Mouse (Mus musculus) liver, embryonic 14.5 days (tissue): ENCODE data around the gene Adh7. TPM values are rescaled to one million over a fixed set of nuclear protein-coding genes. Genes with fewer than 3 reads are reported as not detected.

Experiments used
- ATAC-seq: fragments of 200-750 bp; cut with Nextera tagmentation; 2 replicates; pipeline ENCODE4 v1.8.0; 2017; ENCODE audit warnings: moderate number of reproducible peaks, mild to moderate bottlenecking, moderate library complexity; ENCODE audit not compliant: insufficient read depth
- DNase-seq, 3 experiments: peaks; one replicate each; pipeline ENCODE4 v3.0.0-alpha.2; 2012 to 2013; ENCODE audit warnings: low read depth in 3 of 3, low spot score in 3 of 3
- H3K27ac ChIP-seq: fragments of 300-500 bp; sonication (generic); 2 replicates; pipeline ENCODE4 v1.5.1; 2014; ENCODE audit warnings: moderate library complexity, mild to moderate bottlenecking, control low read depth, inconsistent platforms
- H3K27me3 ChIP-seq: fragments of 300-500 bp; sonication (generic); 2 replicates; pipeline ENCODE4 v1.6.1; 2014; ENCODE audit warnings: mild to moderate bottlenecking, low read length, moderate library complexity; ENCODE audit not compliant: control insufficient read depth, insufficient read depth
- H3K36me3 ChIP-seq: fragments of 300-500 bp; sonication (generic); replicated peaks from 2 replicates; pipeline ENCODE4 v1.6.1; 2014; ENCODE audit warnings: low read depth; ENCODE audit not compliant: control insufficient read depth, insufficient read depth
- H3K4me1 ChIP-seq, 2 experiments: fragments of 200-500 bp in 1 of 2; fragments of 300-500 bp in 1 of 2; sonication (generic) in 1 of 2; replicated peaks; 2 replicates each; pipeline ENCODE4 v1.6.1; 2012 to 2014; ENCODE audit warnings: antibody characterized with exemption in 1 of 2, inconsistent platforms in 1 of 2, low read length in 1 of 2; ENCODE audit not compliant: control insufficient read depth in 2 of 2, insufficient read depth in 2 of 2
- H3K4me2 ChIP-seq: fragments of 300-500 bp; sonication (generic); 2 replicates; pipeline ENCODE4 v1.6.1; 2014; ENCODE audit warnings: low read depth, mild to moderate bottlenecking, control low read depth, moderate library complexity
- H3K4me3 ChIP-seq, 2 experiments: fragments of 200-500 bp in 1 of 2; fragments of 300-500 bp in 1 of 2; sonication (generic) in 1 of 2; 2 replicates each; pipeline ENCODE4 v1.5.1; 2012 to 2014; ENCODE audit warnings: low read depth in 2 of 2, low read length in 2 of 2, mild to moderate bottlenecking in 2 of 2, control low read depth in 1 of 2, inconsistent platforms in 1 of 2, moderate library complexity in 1 of 2; ENCODE audit not compliant: insufficient read depth in 1 of 2
- H3K9ac ChIP-seq: fragments of 300-500 bp; sonication (generic); replicated peaks from 2 replicates; pipeline ENCODE4 v1.6.1; 2014; ENCODE audit warnings: mild to moderate bottlenecking, control low read depth, moderate library complexity
- H3K9me3 ChIP-seq: fragments of 300-500 bp; sonication (generic); 2 replicates; pipeline ENCODE4 v1.6.1; 2016; ENCODE audit warnings: low read length, mixed read lengths; ENCODE audit not compliant: control insufficient read depth
- CTCF ChIP-seq: IDR thresholded peaks from 2 replicates; pipeline ENCODE4 v1.5.1; 2016; ENCODE audit warnings: antibody characterized with exemption, low read depth, control low read depth
- EP300 ChIP-seq: IDR thresholded peaks from 2 replicates; pipeline ENCODE4 v1.6.1; 2016; ENCODE audit warnings: antibody characterized with exemption, low read depth
- WGBS: fragments of 180-500 bp; shearing (Covaris S2); extraction: QIAGEN DNeasy Blood & Tissue Kit; methylation state at CpG from one replicate; pipeline ENCODE4 v1.1.7; 2014; ENCODE audit not compliant: insufficient replicate concordance; 5-methylcytosine and 5-hydroxymethylcytosine counted together
- polyA plus RNA-seq, 2 experiments: library from polyadenylated mRNA; depleted of rRNA in 1 of 2; stranded (reverse) in 1 of 2; unstranded in 1 of 2; fragments of >200 nt; fragmentation: Nextera tagmentation in 1 of 2; extraction: Ambion mirVana in 1 of 2; gene quantifications; 2 replicates each; pipeline versions ENCODE4 v1.2.1 to v1.2.3; 2012 to 2014

Gene Adh7
- polyA plus RNA-seq, 2 experiments: 0.07 to 0.42 TPM

- no peaks in the 10 kb centered on the region for H3K27me3 ChIP-seq
- H3K9me3 ChIP-seq: no peaks in the 10 kb centered on the region
- no peak overlapping the region for H3K4me2 ChIP-seq
- H3K4me1 ChIP-seq: peaks cover 0 to 4% of the 10 kb centered on the region in 2 experiments; a peak in 2 of 4 replicates
- ATAC-seq: no peak
- no peak overlapping the region for H3K27ac ChIP-seq
- TF ChIP-seq EP300 (no peak), CTCF (no peak)
- no peak for DNase-seq
- no peaks in the 10 kb centered on the region for H3K36me3 ChIP-seq
- WGBS: 25% methylated on average over 6 of the region's 6 CpGs
- H3K9ac ChIP-seq: no peak overlapping the region
- H3K4me3 ChIP-seq: no peak overlapping the region
These were observed 23.8 kb downstream of the Adh7 start for GRCm38 (mm10) chr3:138241371-138241770.

GRCm38 (mm10) chr3:138242021-138242726 is 24.6 kb downstream of the Adh7 start:
- H3K9me3 ChIP-seq: no peaks in the 10 kb centered on the region
- DNase-seq: no peak
- ATAC-seq: no peak
- no peak overlapping the region for H3K4me2 ChIP-seq
- H3K36me3 ChIP-seq: no peaks in the 10 kb centered on the region
- H3K4me1 ChIP-seq: peaks cover 0 to 4% of the 10 kb centered on the region in 2 experiments; a peak in 2 of 4 replicates
- TF ChIP-seq EP300 (no peak), CTCF (no peak)
- H3K4me3 ChIP-seq: no peak overlapping the region
- 67% methylated on average over 14 of the region's 14 CpGs for WGBS
- no peak overlapping the region for H3K27ac ChIP-seq
- H3K27me3 ChIP-seq: no peaks in the 10 kb centered on the region
- no peak overlapping the region for H3K9ac ChIP-seq

- H3K9ac ChIP-seq: no peak overlapping the region
- H3K36me3 ChIP-seq: no peaks in the 10 kb centered on the region
- H3K9me3 ChIP-seq: no peaks in the 10 kb centered on the region
- whole genome bisulfite sequencing: 65% methylated on average over 6 of the region's 6 CpGs
- H3K4me1 ChIP-seq: peaks cover 0 to 4% of the 10 kb centered on the region in 2 experiments; a peak in 2 of 4 replicates
- no peak for ATAC-seq
- DNase-seq: no peak
- no peaks in the 10 kb centered on the region for H3K27me3 ChIP-seq
- TF ChIP-seq CTCF (no peak), EP300 (no peak)
- no peak overlapping the region for H3K27ac ChIP-seq
- H3K4me2 ChIP-seq: no peak overlapping the region
- H3K4me3 ChIP-seq: no peak overlapping the region
These were observed 25.4 kb downstream of the Adh7 start for GRCm38 (mm10) chr3:138242933-138243332.

DNA sequence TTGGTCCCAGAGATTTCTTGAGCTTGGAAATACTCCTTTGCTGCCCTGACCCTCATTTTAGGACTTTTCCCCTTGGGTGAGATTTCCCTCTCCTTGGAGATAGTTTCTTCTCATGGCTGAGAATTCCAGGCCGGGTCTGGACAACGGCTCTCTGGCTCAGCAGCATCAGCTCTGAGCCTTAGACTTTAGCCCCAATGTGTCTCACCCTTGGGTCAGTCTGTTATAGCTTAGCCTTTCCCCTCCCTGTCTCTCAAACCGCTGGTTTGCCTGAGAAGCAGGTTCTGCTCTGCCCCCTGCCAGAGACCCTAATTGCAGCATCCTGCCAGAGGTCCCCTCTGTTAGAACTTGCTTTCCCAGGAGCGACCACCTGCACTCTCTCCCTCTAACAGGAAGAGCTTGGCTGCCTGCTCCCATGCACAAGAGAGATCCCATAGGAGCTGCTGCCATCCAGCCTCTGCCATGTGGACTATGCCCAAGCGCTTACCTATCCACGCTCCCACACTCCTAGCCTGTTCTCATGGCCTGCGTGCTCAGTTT is 26.8 kb downstream of the Adh7 start:
- TF ChIP-seq CTCF: no peak
- TF ChIP-seq EP300: no peak
- no peak overlapping the region for H3K4me3 ChIP-seq
- H3K4me2 ChIP-seq: no peak overlapping the region
- ATAC-seq (no peak), DNase-seq (no peak)
- no peaks in the 10 kb centered on the region for H3K9me3 ChIP-seq
- 64% methylated on average over 7 of the region's 7 CpGs for WGBS
- no peak overlapping the region for H3K27ac ChIP-seq
- H3K27me3 ChIP-seq: no peaks in the 10 kb centered on the region
- no peak overlapping the region for H3K9ac ChIP-seq
- no peaks in the 10 kb centered on the region for H3K36me3 ChIP-seq
- H3K4me1 ChIP-seq: peaks cover 0 to 2% of the 10 kb centered on the region in 2 experiments; a peak in 2 of 4 replicates

DNA sequence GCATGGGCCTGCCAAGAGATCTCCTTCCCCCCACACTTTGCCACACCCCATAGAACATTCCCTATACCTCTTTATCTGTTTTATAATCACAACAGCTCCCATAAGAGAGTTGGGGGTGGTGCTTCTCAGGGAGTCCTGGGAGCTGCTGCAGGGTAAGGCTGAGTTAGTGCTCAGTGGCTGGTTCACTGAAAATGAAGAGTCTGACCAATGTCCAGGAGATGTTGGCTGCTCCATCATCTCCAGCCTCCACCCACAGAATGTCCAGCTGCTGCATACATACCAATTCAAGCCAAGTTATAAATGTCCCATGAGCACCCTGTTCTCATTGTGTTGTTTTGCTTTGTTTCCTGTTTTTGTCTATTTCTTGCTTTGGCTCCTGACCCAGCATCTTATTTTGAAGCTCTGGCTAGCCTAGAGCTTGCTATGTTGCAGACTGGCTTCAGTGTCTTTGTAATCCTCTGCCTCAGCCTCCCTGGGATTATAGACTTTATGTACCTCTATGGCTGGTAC is 29.0 kb downstream of the Adh7 start:
- no peaks in the 10 kb centered on the region for H3K9me3 ChIP-seq
- no peak overlapping the region for H3K4me2 ChIP-seq
- no peak overlapping the region for H3K4me3 ChIP-seq
- no peak overlapping the region for H3K27ac ChIP-seq
- DNase-seq: no peak
- no peak for ATAC-seq
- H3K36me3 ChIP-seq: no peaks in the 10 kb centered on the region
- no peaks in the 10 kb centered on the region; a peak in 1 of 4 replicates for H3K4me1 ChIP-seq
- no peaks in the 10 kb centered on the region for H3K27me3 ChIP-seq
- TF ChIP-seq CTCF: no peak
- no peak for TF ChIP-seq EP300
- no peak overlapping the region for H3K9ac ChIP-seq
